Mouse (Mus musculus): ENCODE data around the gene Add3.

Add3 gene

GRCm38 (mm10) chr19:53256991-53257594 is 116.8 kb downstream of the Add3 start:
- H3K4me1 ChIP-seq (replicated peaks; ENCODE audit: low read depth, low read length) = peaks cover 24% of the 10 kb centered on the region
- TF ChIP-seq POU5F1 (IDR thresholded peaks at IDR 0.05; ENCODE audit: borderline replicate concordance, low read length) (no peak), CTCF (conservative IDR thresholded peaks at IDR 0.05; ENCODE audit: low read length) (no peak), NANOG (IDR thresholded peaks at IDR 0.05; ENCODE audit: borderline replicate concordance, low read length) (no peak)
- H3K36me3 ChIP-seq (ENCODE audit: insufficient read depth, low read length) = no peaks in the 10 kb centered on the region
- H3K9me3 ChIP-seq (ENCODE audit: low read length) = peaks cover 4% of the 10 kb centered on the region; the same call in 1 of the 2 replicates
- H3K27me3 ChIP-seq (ENCODE audit: insufficient read depth, low read length) = peaks cover 12% of the 10 kb centered on the region
- H3K4me3 ChIP-seq (replicated peaks; ENCODE audit: low read length) = no peak overlapping the region

GRCm38 (mm10) chr19:53257631-53258560 is 117.7 kb downstream of the Add3 start:
- Histone ChIP-seq H3K4me3 (replicated peaks; ENCODE audit: low read length) (no peak overlapping the region), H3K27me3 (ENCODE audit: insufficient read depth, low read length) (peaks cover 17% of the 10 kb centered on the region), H3K9me3 (ENCODE audit: low read length) (peaks cover 4% of the 10 kb centered on the region; the same call in 1 of the 2 replicates), H3K4me1 (replicated peaks; ENCODE audit: low read depth, low read length) (peaks cover 32% of the 10 kb centered on the region), H3K36me3 (ENCODE audit: insufficient read depth, low read length) (no peaks in the 10 kb centered on the region)
- TF ChIP-seq CTCF (conservative IDR thresholded peaks at IDR 0.05; ENCODE audit: low read length) = no peak

GRCm38 (mm10) chr19:53258740-53259506 is 118.7 kb downstream of the Add3 start:
- TF ChIP-seq POU5F1 (IDR thresholded peaks at IDR 0.05; ENCODE audit: borderline replicate concordance, low read length) (no peak), CTCF (conservative IDR thresholded peaks at IDR 0.05; ENCODE audit: low read length) (no peak), NANOG (IDR thresholded peaks at IDR 0.05; ENCODE audit: borderline replicate concordance, low read length) (no peak)
- Histone ChIP-seq H3K4me3 (replicated peaks; ENCODE audit: low read length) (no peak overlapping the region), H3K4me1 (replicated peaks; ENCODE audit: low read depth, low read length) (peaks cover 42% of the 10 kb centered on the region), H3K36me3 (ENCODE audit: insufficient read depth, low read length) (no peaks in the 10 kb centered on the region), H3K9me3 (ENCODE audit: low read length) (peaks cover 4% of the 10 kb centered on the region; the same call in 1 of the 2 replicates), H3K27me3 (ENCODE audit: insufficient read depth, low read length) (peaks cover 17% of the 10 kb centered on the region)

GRCm38 (mm10) chr19:53259541-53259940 is 119.3 kb downstream of the Add3 start:
- TF ChIP-seq NANOG (IDR thresholded peaks at IDR 0.05; ENCODE audit: borderline replicate concordance, low read length) = no peak
- no peak for TF ChIP-seq POU5F1 (IDR thresholded peaks at IDR 0.05; ENCODE audit: borderline replicate concordance, low read length)
- no peak for TF ChIP-seq CTCF (conservative IDR thresholded peaks at IDR 0.05; ENCODE audit: low read length)
- H3K9me3 ChIP-seq (ENCODE audit: low read length) = peaks cover 4% of the 10 kb centered on the region; the same call in 1 of the 2 replicates
- peaks cover 49% of the 10 kb centered on the region for H3K4me1 ChIP-seq (replicated peaks; ENCODE audit: low read depth, low read length)
- peaks cover 22% of the 10 kb centered on the region for H3K27me3 ChIP-seq (ENCODE audit: insufficient read depth, low read length)
- no peak overlapping the region for H3K4me3 ChIP-seq (replicated peaks; ENCODE audit: low read length)
- H3K36me3 ChIP-seq (ENCODE audit: insufficient read depth, low read length) = no peaks in the 10 kb centered on the region

- H3K4me3 ChIP-seq (replicated peaks; ENCODE audit: low read length) = no peak overlapping the region
Observed at GRCm38 (mm10) chr19:53260261-53260660, 120.0 kb downstream of the Add3 start.

GRCm38 (mm10) chr19:53260828-53261227 is 120.6 kb downstream of the Add3 start:
- Histone ChIP-seq H3K36me3 (ENCODE audit: insufficient read depth, low read length) (no peaks in the 10 kb centered on the region), H3K4me3 (replicated peaks; ENCODE audit: low read length) (no peak overlapping the region), H3K9me3 (ENCODE audit: low read length) (peaks cover 4% of the 10 kb centered on the region; the same call in 1 of the 2 replicates), H3K4me1 (replicated peaks; ENCODE audit: low read depth, low read length) (peaks cover 59% of the 10 kb centered on the region), H3K27me3 (ENCODE audit: insufficient read depth, low read length) (peaks cover 33% of the 10 kb centered on the region)
- TF ChIP-seq NANOG (IDR thresholded peaks at IDR 0.05; ENCODE audit: borderline replicate concordance, low read length) = no peak
- no peak for TF ChIP-seq CTCF (conservative IDR thresholded peaks at IDR 0.05; ENCODE audit: low read length)
- TF ChIP-seq POU5F1 (IDR thresholded peaks at IDR 0.05; ENCODE audit: borderline replicate concordance, low read length) = no peak

More at GRCm38 (mm10) chr19:53260261-53260660, 120.0 kb downstream of the Add3 start:
- no peak for TF ChIP-seq NANOG (IDR thresholded peaks at IDR 0.05; ENCODE audit: borderline replicate concordance, low read length)
- no peak for TF ChIP-seq POU5F1 (IDR thresholded peaks at IDR 0.05; ENCODE audit: borderline replicate concordance, low read length)
- TF ChIP-seq CTCF (conservative IDR thresholded peaks at IDR 0.05; ENCODE audit: low read length) = no peak
- Histone ChIP-seq H3K9me3 (ENCODE audit: low read length) (peaks cover 4% of the 10 kb centered on the region; the same call in 1 of the 2 replicates), H3K36me3 (ENCODE audit: insufficient read depth, low read length) (no peaks in the 10 kb centered on the region), H3K27me3 (ENCODE audit: insufficient read depth, low read length) (peaks cover 28% of the 10 kb centered on the region), H3K4me1 (replicated peaks; ENCODE audit: low read depth, low read length) (peaks cover 53% of the 10 kb centered on the region)

GRCm38 (mm10) chr19:53262061-53262460 is 121.8 kb downstream of the Add3 start:
- peaks cover 36% of the 10 kb centered on the region for H3K27me3 ChIP-seq (ENCODE audit: insufficient read depth, low read length)
- H3K9me3 ChIP-seq (ENCODE audit: low read length) = no peaks in the 10 kb centered on the region
- H3K4me1 ChIP-seq (replicated peaks; ENCODE audit: low read depth, low read length) = peaks cover 59% of the 10 kb centered on the region
- no peak overlapping the region for H3K4me3 ChIP-seq (replicated peaks; ENCODE audit: low read length)
- H3K36me3 ChIP-seq (ENCODE audit: insufficient read depth, low read length) = no peaks in the 10 kb centered on the region
- TF ChIP-seq POU5F1 (IDR thresholded peaks at IDR 0.05; ENCODE audit: borderline replicate concordance, low read length) (no peak), CTCF (conservative IDR thresholded peaks at IDR 0.05; ENCODE audit: low read length) (no peak), NANOG (IDR thresholded peaks at IDR 0.05; ENCODE audit: borderline replicate concordance, low read length) (no peak)

Measured in E14TG2a.4 (cell line).